Mouse (Mus musculus) liver, embryonic 16.5 days (tissue): ENCODE results near the gene Foxa3. TPM values are rescaled to one million over a fixed set of nuclear protein-coding genes. Genes with fewer than 3 reads are reported as not detected.

Experiments used
- ATAC-seq: fragments of 200-750 bp; cut with Nextera tagmentation; 2 replicates; pipeline ENCODE4 v1.8.0; 2017; ENCODE audit warnings: low read depth, mild to moderate bottlenecking, moderate number of reproducible peaks, moderate library complexity
- H3K27ac ChIP-seq: fragments of 300-500 bp; sonication (generic); 2 replicates; pipeline ENCODE4 v1.5.1; 2014; ENCODE audit warnings: mild to moderate bottlenecking, low read length
- H3K27me3 ChIP-seq: fragments of 300-500 bp; sonication (generic); 2 replicates; pipeline ENCODE4 v1.6.1; 2014; ENCODE audit warnings: low read depth, low read length, mixed read lengths; ENCODE audit not compliant: control insufficient read depth, insufficient read depth
- H3K36me3 ChIP-seq: fragments of 300-500 bp; sonication (generic); 2 replicates; pipeline ENCODE4 v1.6.1; 2014; ENCODE audit warnings: mild to moderate bottlenecking; ENCODE audit not compliant: control insufficient read depth, insufficient read depth
- H3K4me1 ChIP-seq: fragments of 300-500 bp; sonication (generic); 2 replicates; pipeline ENCODE4 v1.6.1; 2014; ENCODE audit warnings: low read depth, low read length, mixed read lengths; ENCODE audit not compliant: control insufficient read depth
- H3K4me2 ChIP-seq: fragments of 300-500 bp; sonication (generic); 2 replicates; pipeline ENCODE4 v1.6.1; 2014; ENCODE audit warnings: low read depth, low read length, mixed read lengths
- H3K4me3 ChIP-seq: fragments of 300-500 bp; sonication (generic); 2 replicates; pipeline ENCODE4 v1.5.1; 2014; ENCODE audit warnings: low read depth, mild to moderate bottlenecking, low read length
- H3K9ac ChIP-seq: fragments of 300-500 bp; sonication (generic); 2 replicates; pipeline ENCODE4 v1.6.1; 2014; ENCODE audit warnings: low read depth, low read length
- H3K9me3 ChIP-seq: fragments of 300-500 bp; sonication (generic); replicated peaks from 2 replicates; pipeline ENCODE4 v1.6.1; 2016; ENCODE audit warnings: low read length; ENCODE audit not compliant: control insufficient read depth
- WGBS: fragments of 180-500 bp; shearing (Covaris S2); extraction: QIAGEN DNeasy Blood & Tissue Kit; methylation state at CpG from one replicate; pipeline ENCODE4 v1.1.7; 2014; ENCODE audit not compliant: insufficient replicate concordance; 5-methylcytosine and 5-hydroxymethylcytosine counted together
- polyA plus RNA-seq: library from polyadenylated mRNA; unstranded; fragments of >200 nt; fragmentation: Nextera tagmentation; extraction: Ambion mirVana; gene quantifications from 2 replicates; pipeline ENCODE4 v1.2.1, GENCODE M21; 2015

Gene Foxa3
- polyA plus RNA-seq, 1 experiment from 2014 or later: 63.7 TPM

GRCm38 (mm10) chr7:19046286-19047069, 23.1 kb upstream of the Foxa3 start:
- Histone ChIP-seq H3K27me3 (no peaks in the 10 kb centered on the region), H3K27ac (no peak overlapping the region), H3K36me3 (peaks cover 63% of the 10 kb centered on the region), H3K9me3 (no peaks in the 10 kb centered on the region), H3K4me2 (no peak overlapping the region), H3K4me3 (no peak overlapping the region), H3K9ac (no peak overlapping the region), H3K4me1 (no peaks in the 10 kb centered on the region)
- ATAC-seq: no peak
- WGBS: 81% methylated on average over 11 of the region's 11 CpGs

- H3K9me3 ChIP-seq: no peaks in the 10 kb centered on the region
- H3K27ac ChIP-seq: no peak overlapping the region
- ATAC-seq: no peak
- no peak overlapping the region for H3K4me2 ChIP-seq
- H3K9ac ChIP-seq: no peak overlapping the region
- H3K4me1 ChIP-seq: no peaks in the 10 kb centered on the region
- 92% methylated on average over 6 of the region's 6 CpGs for WGBS
- H3K36me3 ChIP-seq: peaks cover 67% of the 10 kb centered on the region
- no peaks in the 10 kb centered on the region for H3K27me3 ChIP-seq
- H3K4me3 ChIP-seq: no peak overlapping the region
These were observed 21.3 kb upstream of the Foxa3 start for GRCm38 (mm10) chr7:19044616-19045015.

GRCm38 (mm10) chr7:19031641-19032040, 8.3 kb upstream of the Foxa3 start:
- Histone ChIP-seq H3K9me3 (no peaks in the 10 kb centered on the region), H3K27ac (no peak overlapping the region), H3K27me3 (no peaks in the 10 kb centered on the region), H3K4me1 (peaks cover 4% of the 10 kb centered on the region), H3K4me2 (no peak overlapping the region), H3K4me3 (no peak overlapping the region), H3K9ac (no peak overlapping the region), H3K36me3 (peaks cover 33% of the 10 kb centered on the region)
- 73% methylated on average over 4 of the region's 4 CpGs for WGBS
- no peak for ATAC-seq

GRCm38 (mm10) chr7:19029084-19029653, 5.8 kb upstream of the Foxa3 start:
- Histone ChIP-seq H3K36me3 (peaks cover 22% of the 10 kb centered on the region), H3K4me3 (no peak overlapping the region), H3K4me1 (peaks cover 23% of the 10 kb centered on the region), H3K4me2 (no peak overlapping the region), H3K27ac (no peak overlapping the region), H3K9me3 (no peaks in the 10 kb centered on the region), H3K9ac (no peak overlapping the region), H3K27me3 (no peaks in the 10 kb centered on the region)
- 63% methylated on average over 6 of the region's 6 CpGs for WGBS
- ATAC-seq: no peak

DNA sequence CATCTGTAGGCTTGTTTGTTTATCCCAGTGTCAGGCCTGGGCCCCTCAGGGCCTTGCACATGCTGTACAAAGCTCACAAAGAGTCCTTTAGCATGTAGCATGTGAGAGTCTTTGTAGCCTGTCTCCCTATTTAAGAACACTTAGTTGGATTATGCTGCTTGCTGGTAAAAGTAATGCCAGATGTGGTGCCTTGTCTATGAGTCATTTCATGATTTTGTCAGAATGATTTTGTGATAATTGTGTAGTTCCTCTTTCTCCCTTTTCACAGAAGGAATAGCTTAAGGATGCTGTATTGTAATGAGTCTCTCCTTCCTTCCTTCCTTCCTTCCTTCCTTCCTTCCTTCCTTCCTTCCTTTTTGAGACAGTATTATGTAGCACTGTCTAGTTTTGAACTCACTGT, 4.7 kb upstream of the Foxa3 start:
- peaks cover 29% of the 10 kb centered on the region for H3K4me1 ChIP-seq
- peaks cover 21% of the 10 kb centered on the region for H3K36me3 ChIP-seq
- H3K4me3 ChIP-seq: no peak overlapping the region
- no peak overlapping the region for H3K4me2 ChIP-seq
- H3K9ac ChIP-seq: no peak overlapping the region
- H3K27ac ChIP-seq: no peak overlapping the region
- peaks cover 7% of the 10 kb centered on the region for H3K27me3 ChIP-seq
- H3K9me3 ChIP-seq: no peaks in the 10 kb centered on the region
- ATAC-seq: no peak

DNA sequence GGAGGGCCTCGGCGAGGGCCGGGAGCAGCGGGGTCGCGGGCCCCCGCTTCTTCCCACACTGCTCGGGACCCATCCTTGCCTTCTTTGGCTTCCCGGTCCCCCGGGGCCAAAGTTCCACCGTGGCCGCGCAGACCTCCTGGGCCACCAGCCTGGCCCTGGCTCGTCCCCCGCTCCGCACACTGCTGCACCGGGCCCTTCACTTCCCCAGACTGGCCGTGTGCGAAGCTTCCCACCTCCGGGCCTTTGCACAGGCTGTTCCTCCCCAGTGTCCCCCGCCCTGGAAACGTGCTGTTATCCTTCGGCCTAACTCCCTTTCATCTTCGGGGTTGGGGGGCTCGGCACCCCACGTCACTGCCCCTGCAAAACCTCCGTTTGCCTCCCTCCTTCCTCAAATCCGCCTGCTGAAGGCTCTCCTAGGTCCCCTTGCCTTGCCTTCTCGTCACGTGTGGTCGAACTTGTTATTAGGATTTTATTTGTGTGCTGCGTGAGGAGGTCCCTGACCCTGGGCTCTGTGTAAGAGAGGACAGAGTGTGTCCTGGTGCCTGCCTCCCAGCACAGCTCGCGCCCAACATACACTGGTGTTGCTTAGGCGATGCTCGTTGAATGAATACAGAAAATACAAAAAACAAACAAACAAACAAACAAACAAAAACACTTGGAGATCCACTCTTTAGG, 1.4 kb upstream of the Foxa3 start:
- ATAC-seq: peak; percentile 32

GRCm38 (mm10) chr7:19024096-19024506, 763 bp upstream of the Foxa3 start, which contains the start of gene Sympk:
Gene Sympk (plus strand): TSS chr7:19024377.
- H3K36me3 ChIP-seq: peaks cover 2% of the 10 kb centered on the region; the same call in 1 of the 2 replicates
- no peaks in the 10 kb centered on the region for H3K9me3 ChIP-seq
- peak within 1 kb of the TSS; percentile 64 for H3K27ac ChIP-seq
- H3K27me3 ChIP-seq: peaks cover 38% of the 10 kb centered on the region
- peaks cover 29% of the 10 kb centered on the region for H3K4me1 ChIP-seq
- H3K4me3 ChIP-seq: peak within 1 kb of the TSS; percentile 93
- peak; percentile 93 for ATAC-seq
- 0% methylated on average over 48 of the region's 50 CpGs for WGBS
- H3K9ac ChIP-seq: peak within 1 kb of the TSS; percentile 93
- peak within 1 kb of the TSS; percentile 82 for H3K4me2 ChIP-seq

More for the DNA sequence above, 1.4 kb upstream of the Foxa3 start:
- under 1% methylated on average over 33 of the region's 36 CpGs for WGBS
- Histone ChIP-seq H3K9me3 (no peaks in the 10 kb centered on the region), H3K27me3 (peaks cover 35% of the 10 kb centered on the region), H3K4me1 (peaks cover 29% of the 10 kb centered on the region), H3K27ac (peak overlapping the region; percentile 64), H3K4me3 (peak overlapping the region; percentile 93), H3K36me3 (peaks cover 8% of the 10 kb centered on the region), H3K9ac (peak overlapping the region; percentile 93), H3K4me2 (peak overlapping the region; percentile 82)

GRCm38 (mm10) chr7:19022189-19022958, 964 bp downstream of the Foxa3 start:
- Histone ChIP-seq H3K9ac (peak overlapping the region; percentile 58; the same call in 1 of the 2 replicates), H3K4me1 (peaks cover 27% of the 10 kb centered on the region), H3K4me3 (peak overlapping the region; percentile 93), H3K27me3 (peaks cover 38% of the 10 kb centered on the region), H3K4me2 (peak overlapping the region; percentile 38; the same call in 1 of the 2 replicates), H3K36me3 (no peaks in the 10 kb centered on the region), H3K27ac (0 out of 2 replicates have a peak overlapping the region, but pooled peaks have one; percentile 17), H3K9me3 (no peaks in the 10 kb centered on the region)
- no peak for ATAC-seq
- WGBS: 37% methylated on average over 18 of the region's 18 CpGs
